Comparison of ENCODE assay signal across 9 mouse cellular contexts in the genomic region with DNA sequence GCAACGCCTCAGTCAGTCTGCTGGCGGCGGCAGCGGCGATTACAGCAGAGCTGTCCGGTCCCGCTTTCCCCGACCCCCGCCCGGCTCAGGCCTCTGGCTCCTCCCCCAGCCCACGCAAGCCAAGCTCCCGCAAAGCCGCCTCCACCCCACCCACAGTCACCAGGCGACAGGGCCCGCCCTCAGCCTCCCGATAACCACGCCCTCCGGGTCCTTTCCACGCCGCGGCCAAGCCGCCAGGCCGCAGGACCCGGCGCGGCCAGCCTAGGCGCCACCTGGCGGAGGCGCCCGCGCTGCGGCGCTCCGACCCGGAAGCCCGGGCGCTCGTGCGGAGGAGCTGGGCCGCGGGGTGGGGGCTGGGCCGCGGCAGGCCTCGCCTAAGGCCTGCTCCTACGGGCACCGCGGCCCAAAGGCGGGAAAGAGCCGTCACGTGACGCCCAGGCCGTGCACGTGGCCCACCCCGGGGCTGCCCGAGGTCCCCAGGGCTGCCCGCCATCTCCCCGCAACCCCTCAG. TPM values are rescaled to one million over a fixed set of nuclear protein-coding genes. Genes with fewer than 3 reads are reported as not detected.
DNase-seq lines count a peak whose midpoint lies in the region; ATAC-seq and TF ChIP-seq lines count a peak whose summit lies in the region.
"Had no signal": no experiment of that assay in that cellular context is flagged by ENCODE, and none has a peak within 500 bp of the region (broad histone marks: within the 10 kb centered on the region; RNA-seq: fewer than 3 reads in every experiment).

No protein-coding gene starts in this region.

- peak overlapping the region; percentile 51 for H3K4me3 ChIP-seq in hindbrain, embryonic 10.5 days
- H3K4me3 ChIP-seq in lung, adult 2 months (replicated peaks; ENCODE audit: extremely low read depth, low read depth, low read length): peak overlapping the region; percentile 52
- peak overlapping the region; percentile 44 for H3K4me3 ChIP-seq in neural tube, embryonic 15.5 days (replicated peaks)
- H3K4me3 ChIP-seq in testis, adult 2 months (ENCODE audit: control insufficient read depth, low read depth, low read length): peak overlapping the region; percentile 86

- H3K4me2 ChIP-seq in neural tube, embryonic 15.5 days: peak overlapping the region; percentile 63

- peak; percentile 27; the same call in 1 of the 2 replicates for TF ChIP-seq CTCF in lung, adult 2 months (IDR thresholded peaks at IDR 0.05; ENCODE audit: insufficient read depth, low read length)
- 0 out of 2 replicates have a peak, but pooled peaks have one; percentile 25 for TF ChIP-seq CTCF in testis, adult 2 months (IDR thresholded peaks at IDR 0.05; ENCODE audit: control insufficient read depth, insufficient read depth, insufficient replicate concordance, low read depth, low read length)

- TF ChIP-seq POLR2A in lung, adult 2 months (IDR thresholded peaks at IDR 0.05; ENCODE audit: borderline replicate concordance, extremely low read depth, low read depth, low read length): no peak
- TF ChIP-seq POLR2A in testis, adult 2 months (IDR thresholded peaks at IDR 0.05; ENCODE audit: control insufficient read depth, low read depth, low read length): no peak

- peak; percentile 98 for ATAC-seq in neural tube, embryonic 15.5 days (ENCODE audit: low FRiP score)
- ATAC-seq: Patski had no signal

- H3K9me3 ChIP-seq in hindbrain, embryonic 10.5 days: peaks cover 16% of the 10 kb centered on the region
- no peaks in the 10 kb centered on the region; the same call in none of the 2 replicates for H3K9me3 ChIP-seq in neural tube, embryonic 15.5 days (replicated peaks)

- peaks cover 5% of the 10 kb centered on the region; the same call in 1 of the 2 replicates for H3K4me1 ChIP-seq in hindbrain, embryonic 10.5 days (replicated peaks)
- H3K4me1 ChIP-seq in lung, adult 2 months (ENCODE audit: control insufficient read depth, insufficient read depth, low read length): no peaks in the 10 kb centered on the region
- H3K4me1 ChIP-seq in neural tube, embryonic 15.5 days: peaks cover 3% of the 10 kb centered on the region; the same call in 1 of the 2 replicates
- H3K4me1 ChIP-seq in testis, adult 2 months (ENCODE audit: control insufficient read depth, insufficient read depth, low read length): peaks cover 4% of the 10 kb centered on the region

- 5% methylated on average over 57 of the region's 57 CpGs for WGBS in hindbrain, embryonic 10.5 days
- 5% methylated on average over 57 of the region's 57 CpGs for WGBS in lung, adult 2 months
- 3% methylated on average over 50 of the region's 57 CpGs for WGBS in neural tube, embryonic 15.5 days

- peaks cover 6% of the 10 kb centered on the region for H3K36me3 ChIP-seq in hindbrain, embryonic 10.5 days
- H3K36me3 ChIP-seq in neural tube, embryonic 15.5 days: no peaks in the 10 kb centered on the region
- no peaks in the 10 kb centered on the region for H3K36me3 ChIP-seq in testis, adult 2 months (ENCODE audit: control insufficient read depth, insufficient read depth, low read length)

- peak overlapping the region; percentile 85 for H3K27ac ChIP-seq in hindbrain, embryonic 10.5 days
- peak overlapping the region; percentile 46 for H3K27ac ChIP-seq in neural tube, embryonic 15.5 days (replicated peaks)
- H3K27ac ChIP-seq in testis, adult 2 months (ENCODE audit: control insufficient read depth, insufficient read depth, low read depth, low read length): peak overlapping the region; percentile 92

- H3K27me3 ChIP-seq in hindbrain, embryonic 10.5 days (ENCODE audit: insufficient read depth, poor library complexity, severe bottlenecking): no peaks in the 10 kb centered on the region
- H3K27me3 ChIP-seq in neural tube, embryonic 15.5 days (replicated peaks): no peaks in the 10 kb centered on the region
- no peaks in the 10 kb centered on the region for H3K27me3 ChIP-seq in testis, adult 2 months (ENCODE audit: control insufficient read depth, insufficient read depth, low read length)

- DNase-seq in Muller cell, postnatal 12 days (ENCODE audit: inconsistent ontology term): peak; percentile 95
- peak; percentile 97 to 98 for DNase-seq in cerebellum, postnatal 10 days
- peak; percentile 41 to 73 for DNase-seq in frontal cortex, adult 2 months (ENCODE audit: extremely low spot score in 1 of 2, low spot score in 1 of 2)
- DNase-seq in hindbrain, embryonic 10.5 days (ENCODE audit: low spot score): peak; percentile 93
- DNase-seq in layer of hippocampus, adult 8-10 months (ENCODE audit: low spot score in 2 of 2): peak; percentile 57 to 66
- peak; percentile 83 for DNase-seq in lung, adult 2 months

- peak overlapping the region; percentile 46 for H3K9ac ChIP-seq in neural tube, embryonic 15.5 days (replicated peaks)

RNA-seq across cellular contexts. Expression of a gene that starts 0.7 kb away (rescaled TPM):
- 2.3 and 2.9 TPM in 2 replicates for polyA plus RNA-seq in frontal cortex, adult 2 months (2012; rRNA removed)
- polyA plus RNA-seq in hindbrain, embryonic 10.5 days (2016; fragmentation: Nextera tagmentation; extraction: Ambion mirVana): not detected in 2 replicates
- 1 to 10 TPM; 2.1 to 3.2 (median 3.0) TPM for total RNA-seq in layer of hippocampus, adult 8-10 months (2022)
- not detected in 2 replicates for polyA plus RNA-seq in lung, adult 2 months (2012; rRNA removed)
- polyA plus RNA-seq in neural tube, embryonic 15.5 days (2015; fragmentation: Nextera tagmentation; extraction: Ambion mirVana): 0.52 TPM in 2 replicates
- polyA plus RNA-seq in testis, adult 2 months (2012; rRNA removed): 50.6 and 53.1 TPM in 2 replicates
- polyA plus RNA-seq: Patski had no signal

Comparison
In these comparisons a context has a peak if more than half of its experiments do, and no peak if none do; other contexts are left out.
1. Peak in every context shown above with its lines: DNase-seq, ATAC-seq, H3K4me3 ChIP-seq and H3K27ac ChIP-seq.
2. RNA of a gene that starts 0.7 kb away (polyA plus RNA-seq): 50.6 to 53.1 TPM in testis, adult 2 months; 2.3 to 2.9 TPM in frontal cortex, adult 2 months, 0.52 TPM in neural tube, embryonic 15.5 days, not detected in hindbrain, embryonic 10.5 days and not detected in lung, adult 2 months; every median in the first group is over 10 times any median in the second.